Comparison of ENCODE assay signal across 13 mouse cellular contexts in genomic region chr4:62694703-62695439, GRCm38 (mm10).
A peak's percentile ranks its signal among the peaks of the same experiment; 100 is the strongest.
DNase-seq lines count a peak whose midpoint lies in the region; ATAC-seq and TF ChIP-seq lines count a peak whose summit lies in the region.
"Had no signal": no experiment of that assay in that cellular context is flagged by ENCODE, and none has a peak within 500 bp of the region (broad histone marks: within the 10 kb centered on the region; RNA-seq: fewer than 3 reads in every experiment).

No protein-coding gene starts in this region.

- 74% methylated on average over 11 of the region's 11 CpGs for WGBS in forebrain, embryonic 14.5 days
- 63% methylated on average over 11 of the region's 11 CpGs for WGBS in forebrain, embryonic 15.5 days
- WGBS in kidney, adult 2 months: 82% methylated on average over 11 of the region's 11 CpGs
- WGBS in kidney, embryonic 14.5 days: 79% methylated on average over 11 of the region's 11 CpGs
- 68% methylated on average over 11 of the region's 11 CpGs for WGBS in hindbrain, embryonic 13.5 days

- DNase-seq in forebrain, embryonic 14.5 days (ENCODE audit: low spot score): no peak
- DNase-seq in kidney, adult 2 months: no peak
- DNase-seq in urinary bladder, postnatal 36 days (ENCODE audit: low spot score in 2 of 2): no peak
- no peak for DNase-seq in spleen, postnatal 4 days (ENCODE audit: low spot score in 2 of 2)
- DNase-seq: gastrocnemius, postnatal 10 days; right cerebral cortex, adult 18-20 months had no signal

- H3K9me3 ChIP-seq in forebrain, embryonic 14.5 days (replicated peaks; ENCODE audit: control insufficient read depth, low read length): no peaks in the 10 kb centered on the region
- no peaks in the 10 kb centered on the region for H3K9me3 ChIP-seq in forebrain, embryonic 15.5 days
- no peaks in the 10 kb centered on the region for H3K9me3 ChIP-seq in kidney, embryonic 14.5 days (ENCODE audit: control insufficient read depth, low read length)
- no peaks in the 10 kb centered on the region for H3K9me3 ChIP-seq in hindbrain, embryonic 13.5 days
- H3K9me3 ChIP-seq: forebrain, embryonic 13.5 days; midbrain, embryonic 13.5 days had no signal

- TF ChIP-seq POLR2A in kidney, adult 2 months (IDR thresholded peaks at IDR 0.05; ENCODE audit: low read depth, low read length): no peak

- no peak overlapping the region for H3K9ac ChIP-seq in forebrain, embryonic 14.5 days (ENCODE audit: low read length)
- H3K9ac ChIP-seq in forebrain, embryonic 15.5 days (replicated peaks): no peak overlapping the region
- H3K9ac ChIP-seq in kidney, embryonic 14.5 days (ENCODE audit: low read depth, low read length): no peak overlapping the region
- H3K9ac ChIP-seq in hindbrain, embryonic 13.5 days: no peak overlapping the region
- H3K9ac ChIP-seq: forebrain, embryonic 13.5 days had no signal

- no peak overlapping the region for H3K4me3 ChIP-seq in forebrain, embryonic 14.5 days (ENCODE audit: low read depth, low read length)
- H3K4me3 ChIP-seq in forebrain, embryonic 15.5 days: no peak overlapping the region
- H3K4me3 ChIP-seq in kidney, adult 2 months (ENCODE audit: insufficient read depth, low read depth, low read length): no peak overlapping the region
- no peak overlapping the region for H3K4me3 ChIP-seq in kidney, embryonic 14.5 days (ENCODE audit: low read length)
- no peak overlapping the region for H3K4me3 ChIP-seq in brown adipose tissue, adult 24 weeks (ENCODE audit: insufficient read depth, low read depth, low read length)
- no peak overlapping the region for H3K4me3 ChIP-seq in hindbrain, embryonic 13.5 days
- H3K4me3 ChIP-seq: forebrain, embryonic 13.5 days; midbrain, embryonic 13.5 days had no signal

- 0 out of 2 replicates have a peak overlapping the region, but pooled peaks have one; percentile 1 for H3K27ac ChIP-seq in forebrain, embryonic 14.5 days (ENCODE audit: low read depth, low read length)
- no peak overlapping the region for H3K27ac ChIP-seq in forebrain, embryonic 15.5 days (replicated peaks)
- peak overlapping the region; percentile 31; the same call in 1 of the 2 replicates for H3K27ac ChIP-seq in kidney, adult 2 months (ENCODE audit: insufficient read depth, low read depth, low read length)
- H3K27ac ChIP-seq in kidney, embryonic 14.5 days (ENCODE audit: low read depth, low read length): no peak overlapping the region
- peak overlapping the region; percentile 84 for H3K27ac ChIP-seq in brown adipose tissue, adult 24 weeks (replicated peaks; ENCODE audit: low read depth, low read length)
- peak overlapping the region; percentile 64; the same call in 1 of the 2 replicates for H3K27ac ChIP-seq in hindbrain, embryonic 13.5 days
- H3K27ac ChIP-seq: forebrain, embryonic 13.5 days had no signal

- TF ChIP-seq CTCF in kidney, adult 2 months (conservative IDR thresholded peaks at IDR 0.05; ENCODE audit: insufficient read depth, insufficient read length, low read depth, low read length): no peak

- H3K4me2 ChIP-seq in forebrain, embryonic 14.5 days (ENCODE audit: low read length): no peak overlapping the region
- no peak overlapping the region for H3K4me2 ChIP-seq in forebrain, embryonic 15.5 days (replicated peaks)
- H3K4me2 ChIP-seq in kidney, embryonic 14.5 days (replicated peaks; ENCODE audit: low read depth, low read length): no peak overlapping the region
- no peak overlapping the region for H3K4me2 ChIP-seq in hindbrain, embryonic 13.5 days
- H3K4me2 ChIP-seq: forebrain, embryonic 13.5 days; liver, embryonic 11.5 days; midbrain, embryonic 13.5 days had no signal

- ATAC-seq in forebrain, embryonic 14.5 days: no peak
- ATAC-seq in forebrain, embryonic 15.5 days (replicated peaks): no peak
- no peak for ATAC-seq in kidney, embryonic 14.5 days (ENCODE audit: low FRiP score, low TSS enrichment)
- ATAC-seq in hindbrain, embryonic 13.5 days (ENCODE audit: low FRiP score): no peak

- H3K27me3 ChIP-seq in forebrain, embryonic 14.5 days (replicated peaks; ENCODE audit: control insufficient read depth, insufficient read depth, low read length): no peaks in the 10 kb centered on the region
- no peaks in the 10 kb centered on the region for H3K27me3 ChIP-seq in forebrain, embryonic 15.5 days
- H3K27me3 ChIP-seq in kidney, adult 2 months (replicated peaks; ENCODE audit: control insufficient read depth, insufficient read depth, low read length): no peaks in the 10 kb centered on the region
- no peaks in the 10 kb centered on the region for H3K27me3 ChIP-seq in kidney, embryonic 14.5 days (ENCODE audit: control insufficient read depth, insufficient read depth, low read length)
- H3K27me3 ChIP-seq in hindbrain, embryonic 13.5 days: no peaks in the 10 kb centered on the region
- H3K27me3 ChIP-seq: forebrain, embryonic 13.5 days; midbrain, embryonic 13.5 days had no signal

- H3K36me3 ChIP-seq in forebrain, embryonic 14.5 days (ENCODE audit: control insufficient read depth, insufficient read depth, low read length): peaks cover 46% of the 10 kb centered on the region
- H3K36me3 ChIP-seq in forebrain, embryonic 15.5 days: peaks cover 3% of the 10 kb centered on the region
- H3K36me3 ChIP-seq in kidney, adult 2 months (ENCODE audit: control insufficient read depth, insufficient read depth, low read length): no peaks in the 10 kb centered on the region
- peaks cover 36% of the 10 kb centered on the region; the same call in 1 of the 2 replicates for H3K36me3 ChIP-seq in kidney, embryonic 14.5 days (ENCODE audit: control insufficient read depth, insufficient read depth, low read length)
- peaks cover 46% of the 10 kb centered on the region for H3K36me3 ChIP-seq in hindbrain, embryonic 13.5 days

- peaks cover 15% of the 10 kb centered on the region; the same call in 1 of the 2 replicates for H3K4me1 ChIP-seq in forebrain, embryonic 14.5 days (ENCODE audit: control insufficient read depth, insufficient read depth, low read length)
- H3K4me1 ChIP-seq in forebrain, embryonic 15.5 days: peaks cover 51% of the 10 kb centered on the region
- peaks cover 9% of the 10 kb centered on the region for H3K4me1 ChIP-seq in kidney, adult 2 months (ENCODE audit: control insufficient read depth, insufficient read depth, low read length)
- peaks cover 7% of the 10 kb centered on the region for H3K4me1 ChIP-seq in kidney, embryonic 14.5 days (ENCODE audit: control insufficient read depth, insufficient read depth, low read length)
- H3K4me1 ChIP-seq in brown adipose tissue, adult 24 weeks (ENCODE audit: control insufficient read depth, insufficient read depth, insufficient read length, low read length): peaks cover 33% of the 10 kb centered on the region
- peaks cover 67% of the 10 kb centered on the region for H3K4me1 ChIP-seq in hindbrain, embryonic 13.5 days (replicated peaks)

Comparison
In these comparisons a context has a peak if more than half of its experiments do, and no peak if none do; other contexts are left out.
1. H3K27ac ChIP-seq: peak in forebrain, embryonic 14.5 days (single experiment), kidney, adult 2 months (single experiment), brown adipose tissue, adult 24 weeks (single experiment) and hindbrain, embryonic 13.5 days (single experiment); none in forebrain, embryonic 15.5 days (single experiment) and kidney, embryonic 14.5 days (single experiment).